Mouse (Mus musculus) intestine, embryonic 14.5 days (tissue): ENCODE data around the gene Eef1akmt1. TPM values are rescaled to one million over a fixed set of nuclear protein-coding genes. Genes with fewer than 3 reads are reported as not detected.

Experiments
- ATAC-seq: fragments of 200-750 bp; cut with Nextera tagmentation; replicated peaks from 2 replicates; pipeline ENCODE4 v1.8.0; 2017; ENCODE audit warnings: low read depth, moderate number of reproducible peaks, moderate TSS enrichment, moderate library complexity; ENCODE audit not compliant: low FRiP score, low TSS enrichment
- DNase-seq: peaks from one replicate; pipeline ENCODE4 v3.0.0-alpha.2; 2018; ENCODE audit warnings: low spot score
- H3K27ac ChIP-seq: fragments of 300-500 bp; sonication (generic); 2 replicates; pipeline ENCODE4 v1.5.1; 2014; ENCODE audit warnings: low read depth, mild to moderate bottlenecking, control low read depth
- H3K27me3 ChIP-seq: fragments of 300-500 bp; sonication (generic); replicated peaks from 2 replicates; pipeline ENCODE4 v1.6.1; 2014; ENCODE audit warnings: low read length, control low read depth; ENCODE audit not compliant: control insufficient read depth, insufficient read depth
- H3K36me3 ChIP-seq: fragments of 300-500 bp; sonication (generic); 2 replicates; pipeline ENCODE4 v1.6.1; 2014; ENCODE audit warnings: low read length, control low read depth; ENCODE audit not compliant: control insufficient read depth, insufficient read depth
- H3K4me1 ChIP-seq: fragments of 300-500 bp; sonication (generic); replicated peaks from 2 replicates; pipeline ENCODE4 v1.6.1; 2014; ENCODE audit warnings: low read length, control low read depth, mixed read lengths; ENCODE audit not compliant: control insufficient read depth, insufficient read depth
- H3K4me2 ChIP-seq: fragments of 300-500 bp; sonication (generic); 2 replicates; pipeline ENCODE4 v1.6.1; 2014; ENCODE audit warnings: low read length
- H3K4me3 ChIP-seq: fragments of 300-500 bp; sonication (generic); 2 replicates; pipeline ENCODE4 v1.5.1; 2014; ENCODE audit warnings: low read depth, low read length, control low read depth, mixed read lengths
- H3K9ac ChIP-seq: fragments of 300-500 bp; sonication (generic); 2 replicates; pipeline ENCODE4 v1.6.1; 2014; ENCODE audit warnings: mild to moderate bottlenecking, low read length
- H3K9me3 ChIP-seq: fragments of 300-500 bp; sonication (generic); 2 replicates; pipeline ENCODE4 v1.6.1; 2016; ENCODE audit warnings: low read length, control low read depth; ENCODE audit not compliant: control insufficient read depth
- WGBS: fragments of 180-500 bp; shearing (Covaris S2); extraction: QIAGEN DNeasy Blood & Tissue Kit; methylation state at CpG from one replicate; pipeline ENCODE4 v1.1.7; 2014; 5-methylcytosine and 5-hydroxymethylcytosine counted together
- polyA plus RNA-seq: library from polyadenylated mRNA; unstranded; fragments of >200 nt; fragmentation: Nextera tagmentation; extraction: Ambion mirVana; gene quantifications from 2 replicates; pipeline ENCODE4 v1.2.1, GENCODE M21; 2014

Gene Eef1akmt1
- polyA plus RNA-seq, 1 experiment from 2014 or later = 111 TPM

GRCm38 (mm10) chr14:57532577-57532976 is 38.8 kb downstream of the Eef1akmt1 start:
- ATAC-seq = no peak
- 84% methylated on average over 3 of the region's 3 CpGs for WGBS
- Histone ChIP-seq H3K4me1 (peaks cover 20% of the 10 kb centered on the region; the same call in 1 of the 2 replicates), H3K4me3 (no peak overlapping the region), H3K9me3 (no peaks in the 10 kb centered on the region), H3K4me2 (no peak overlapping the region), H3K9ac (no peak overlapping the region), H3K27ac (no peak overlapping the region), H3K27me3 (no peaks in the 10 kb centered on the region), H3K36me3 (no peaks in the 10 kb centered on the region)
- no peak for DNase-seq

GRCm38 (mm10) chr14:57529786-57530515 is 41.5 kb downstream of the Eef1akmt1 start:
- no peak overlapping the region for H3K27ac ChIP-seq
- DNase-seq (no peak), ATAC-seq (no peak)
- H3K36me3 ChIP-seq = no peaks in the 10 kb centered on the region
- peaks cover 4% of the 10 kb centered on the region; the same call in 1 of the 2 replicates for H3K27me3 ChIP-seq
- no peak overlapping the region for H3K4me2 ChIP-seq
- WGBS = 67% methylated on average over 5 of the region's 5 CpGs
- no peaks in the 10 kb centered on the region for H3K9me3 ChIP-seq
- H3K9ac ChIP-seq = no peak overlapping the region
- H3K4me1 ChIP-seq = peaks cover 17% of the 10 kb centered on the region
- no peak overlapping the region for H3K4me3 ChIP-seq

- no peak for ATAC-seq
- Histone ChIP-seq H3K9me3 (no peaks in the 10 kb centered on the region), H3K4me1 (peaks cover 11% of the 10 kb centered on the region), H3K27me3 (peaks cover 5% of the 10 kb centered on the region; the same call in 1 of the 2 replicates), H3K27ac (no peak overlapping the region), H3K9ac (no peak overlapping the region), H3K36me3 (no peaks in the 10 kb centered on the region), H3K4me2 (no peak overlapping the region), H3K4me3 (no peak overlapping the region)
- no peak for DNase-seq
- WGBS = 48% methylated on average over 10 of the region's 10 CpGs
These were observed 42.2 kb downstream of the Eef1akmt1 start for GRCm38 (mm10) chr14:57529086-57529785.

GRCm38 (mm10) chr14:57527598-57527997 is 43.8 kb downstream of the Eef1akmt1 start:
- no peaks in the 10 kb centered on the region for H3K9me3 ChIP-seq

GRCm38 (mm10) chr14:57527122-57527521 is 44.3 kb downstream of the Eef1akmt1 start:
- ATAC-seq (no peak), DNase-seq (no peak)
- H3K36me3 ChIP-seq = no peaks in the 10 kb centered on the region
- H3K9me3 ChIP-seq = no peaks in the 10 kb centered on the region
- peaks cover 9% of the 10 kb centered on the region; the same call in 1 of the 2 replicates for H3K4me1 ChIP-seq
- H3K4me3 ChIP-seq = no peak overlapping the region
- peaks cover 14% of the 10 kb centered on the region; the same call in 1 of the 2 replicates for H3K27me3 ChIP-seq
- no peak overlapping the region for H3K4me2 ChIP-seq
- H3K27ac ChIP-seq = no peak overlapping the region
- WGBS = 47% methylated on average over 7 of the region's 7 CpGs
- no peak overlapping the region for H3K9ac ChIP-seq

More at GRCm38 (mm10) chr14:57527598-57527997, 43.8 kb downstream of the Eef1akmt1 start:
- ATAC-seq (no peak), DNase-seq (no peak)
- H3K4me3 ChIP-seq = no peak overlapping the region
- H3K4me2 ChIP-seq = no peak overlapping the region
- peaks cover 14% of the 10 kb centered on the region; the same call in 1 of the 2 replicates for H3K27me3 ChIP-seq
- WGBS = 45% methylated on average over 2 of the region's 2 CpGs
- no peak overlapping the region for H3K27ac ChIP-seq
- H3K36me3 ChIP-seq = no peaks in the 10 kb centered on the region
- peaks cover 9% of the 10 kb centered on the region; the same call in 1 of the 2 replicates for H3K4me1 ChIP-seq
- H3K9ac ChIP-seq = no peak overlapping the region

GRCm38 (mm10) chr14:57526050-57526623 is 45.3 kb downstream of the Eef1akmt1 start:
- WGBS = 49% methylated on average over 10 of the region's 10 CpGs
- H3K36me3 ChIP-seq = no peaks in the 10 kb centered on the region
- no peak overlapping the region for H3K27ac ChIP-seq
- no peak overlapping the region for H3K9ac ChIP-seq
- peaks cover 14% of the 10 kb centered on the region; the same call in 1 of the 2 replicates for H3K27me3 ChIP-seq
- ATAC-seq (peak; percentile 25), DNase-seq (no peak)
- H3K4me1 ChIP-seq = peaks cover 9% of the 10 kb centered on the region; the same call in 1 of the 2 replicates
- H3K9me3 ChIP-seq = no peaks in the 10 kb centered on the region
- H3K4me3 ChIP-seq = peak overlapping the region; percentile 51
- H3K4me2 ChIP-seq = peak overlapping the region; percentile 89

GRCm38 (mm10) chr14:57525388-57526049 is 45.9 kb downstream of the Eef1akmt1 start:
- ATAC-seq = peak; percentile 92
- 2% methylated on average over 58 of the region's 60 CpGs for WGBS
- peaks cover 14% of the 10 kb centered on the region; the same call in 1 of the 2 replicates for H3K27me3 ChIP-seq
- peak overlapping the region; percentile 51 for H3K4me3 ChIP-seq
- H3K9me3 ChIP-seq = no peaks in the 10 kb centered on the region
- DNase-seq = peak; percentile 90
- H3K4me2 ChIP-seq = peak overlapping the region; percentile 89
- H3K27ac ChIP-seq = peak overlapping the region; percentile 79
- peaks cover 9% of the 10 kb centered on the region; the same call in 1 of the 2 replicates for H3K4me1 ChIP-seq
- peak overlapping the region; percentile 68 for H3K9ac ChIP-seq
- no peaks in the 10 kb centered on the region for H3K36me3 ChIP-seq
